Mouse (Mus musculus): Measurements from ENCODE around the gene Large1.
"Not testable (repeated sequence)": the region's sequence is repeated elsewhere in the genome, so short reads cannot be mapped to it uniquely, and the experiment has no call there.

The Large1 gene

GRCm38 (mm10) chr8:73295531-73295930 is 57.8 kb downstream of the Large1 start:
- DNase-seq (ENCODE audit: low spot score in 2 of 2) = no peak

- DNase-seq (ENCODE audit: low spot score in 2 of 2) = no peak
These were observed 59.7 kb downstream of the Large1 start for GRCm38 (mm10) chr8:73293655-73294054.

GRCm38 (mm10) chr8:73291630-73292029 is 61.7 kb downstream of the Large1 start:
- DNase-seq (ENCODE audit: low spot score in 2 of 2) = no peak

DNA sequence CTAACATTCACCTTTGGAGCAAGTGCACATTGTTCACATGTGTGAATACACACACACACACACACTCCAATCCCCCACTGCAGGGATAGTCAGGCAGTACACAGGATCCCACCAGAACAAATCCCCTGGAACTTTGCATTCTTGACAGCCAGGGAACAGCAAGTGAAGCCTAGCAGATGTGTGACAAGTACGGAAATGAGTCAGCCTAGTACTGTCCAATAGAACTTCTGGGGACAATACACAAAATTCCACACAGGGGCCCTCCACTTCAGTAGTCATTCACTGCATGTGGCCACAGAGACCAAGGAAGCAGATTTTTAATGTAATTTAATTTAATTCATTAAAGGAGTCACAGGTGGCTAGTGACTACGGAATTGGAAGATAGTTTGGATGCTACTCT is 62.7 kb downstream of the Large1 start:
- no peak for DNase-seq (ENCODE audit: low spot score in 2 of 2)

DNA sequence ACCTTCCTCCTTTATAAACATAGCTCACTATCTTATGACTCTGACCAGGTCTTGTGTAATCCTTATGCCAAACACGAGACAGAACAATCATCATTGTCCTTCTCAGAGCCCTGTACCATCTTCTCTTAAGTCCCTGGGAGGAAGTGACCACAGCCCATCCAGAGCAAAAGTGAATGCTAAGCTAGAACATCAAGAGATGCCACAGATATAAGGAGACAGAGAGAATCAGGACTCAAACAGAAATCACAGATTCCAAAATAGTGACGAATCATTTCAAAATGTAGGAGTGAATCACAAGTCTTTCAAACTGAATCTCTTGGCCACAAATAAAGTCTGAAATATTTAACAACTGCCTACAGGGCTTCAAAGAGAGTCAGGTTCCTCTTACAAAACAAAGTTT is 63.5 kb downstream of the Large1 start:
- no peak for DNase-seq (ENCODE audit: low spot score in 2 of 2)

DNA sequence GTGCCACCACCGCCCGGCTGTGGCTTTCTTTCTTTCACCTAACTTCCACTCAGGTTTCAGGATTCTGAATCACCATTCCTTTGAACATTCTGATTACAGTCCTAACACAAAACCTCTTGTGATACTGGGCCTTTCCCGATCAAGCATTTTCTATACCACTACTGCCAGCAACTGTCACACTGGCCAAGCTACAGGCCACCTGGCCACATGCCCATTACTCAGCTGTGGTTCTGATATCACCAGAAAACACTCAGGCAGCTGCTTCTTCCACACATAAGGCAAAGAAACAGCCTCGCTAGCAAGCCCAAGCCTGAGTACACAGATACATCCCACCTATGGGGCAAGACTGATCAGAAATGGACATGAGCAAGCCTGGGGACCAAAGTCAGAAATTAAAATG is 71.3 kb downstream of the Large1 start:
- no peak for DNase-seq (ENCODE audit: low spot score in 2 of 2)

GRCm38 (mm10) chr8:73276015-73276414 is 77.3 kb downstream of the Large1 start:
- no peak for DNase-seq (ENCODE audit: low spot score in 2 of 2)

GRCm38 (mm10) chr8:73275445-73275844 is 77.9 kb downstream of the Large1 start:
- not testable (repeated sequence) for DNase-seq (ENCODE audit: low spot score in 2 of 2)

- no peak for DNase-seq (ENCODE audit: low spot score in 2 of 2)
These were observed 80.2 kb downstream of the Large1 start for GRCm38 (mm10) chr8:73273150-73273549.

DNA sequence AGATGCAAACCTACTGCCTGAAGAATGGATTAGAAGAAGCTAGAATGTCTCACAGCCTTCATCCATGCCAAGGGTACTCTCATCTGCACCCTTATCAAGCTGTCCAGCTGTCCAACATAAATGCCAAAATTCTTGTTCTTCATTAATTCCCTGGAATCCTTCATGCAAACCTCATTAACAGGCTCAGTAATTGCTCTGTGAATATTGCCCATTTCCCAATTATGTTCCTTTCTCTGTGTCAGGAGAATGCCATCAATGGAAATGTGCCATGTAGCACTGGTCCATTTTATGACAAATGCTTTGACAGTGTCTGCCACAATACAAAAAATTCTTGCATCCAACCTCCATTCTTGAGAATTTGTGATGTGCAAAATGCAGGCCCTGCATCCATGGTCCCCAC is 82.3 kb downstream of the Large1 start:
- DNase-seq (ENCODE audit: low spot score in 2 of 2) = no peak

DNA sequence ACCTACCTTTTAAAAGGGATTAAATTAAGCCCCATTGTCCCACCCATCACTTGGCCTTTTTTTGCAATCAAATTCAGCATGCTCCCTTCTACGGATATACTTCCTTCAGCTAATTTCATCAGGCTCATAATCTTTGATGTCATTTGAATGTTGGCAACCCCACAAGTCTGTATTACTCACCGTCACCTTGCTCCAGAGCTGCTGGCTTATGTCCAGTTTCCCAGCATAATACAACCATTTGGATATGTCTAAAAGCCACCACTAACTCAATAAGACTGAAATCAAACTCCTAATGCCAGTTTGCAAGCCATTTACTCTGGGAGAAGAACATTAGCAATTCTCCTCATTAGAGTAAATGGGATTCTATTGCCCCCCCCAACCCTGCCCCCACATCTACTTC is 95.4 kb downstream of the Large1 start:
- DNase-seq (ENCODE audit: low spot score in 2 of 2) = no peak

GRCm38 (mm10) chr8:73244186-73244585 is 109.2 kb downstream of the Large1 start:
- DNase-seq (ENCODE audit: low spot score in 2 of 2) = no peak

DNA sequence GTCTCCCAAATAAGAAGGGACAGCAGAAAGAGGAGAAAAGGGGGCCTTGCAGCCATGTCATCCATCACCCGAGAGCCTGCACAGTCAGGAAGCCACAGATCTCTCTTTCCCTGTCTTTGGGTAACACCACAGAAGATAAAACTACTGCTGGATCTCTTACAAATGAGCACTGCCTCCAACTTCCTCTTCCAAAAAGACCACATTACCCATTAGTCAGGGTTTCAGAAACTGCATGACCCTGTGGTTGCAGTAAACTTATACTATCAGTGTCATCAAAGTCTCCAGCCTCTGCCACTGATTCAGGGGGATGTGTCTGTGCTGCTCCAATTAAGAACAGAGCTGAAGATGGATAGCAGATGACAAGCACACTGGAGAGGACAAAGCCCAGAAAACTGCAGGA is 111.3 kb downstream of the Large1 start:
- no peak for DNase-seq (ENCODE audit: low spot score in 2 of 2)

GRCm38 (mm10) chr8:73234209-73234608 is 119.1 kb downstream of the Large1 start:
- DNase-seq (ENCODE audit: low spot score in 2 of 2) = no peak

DNA sequence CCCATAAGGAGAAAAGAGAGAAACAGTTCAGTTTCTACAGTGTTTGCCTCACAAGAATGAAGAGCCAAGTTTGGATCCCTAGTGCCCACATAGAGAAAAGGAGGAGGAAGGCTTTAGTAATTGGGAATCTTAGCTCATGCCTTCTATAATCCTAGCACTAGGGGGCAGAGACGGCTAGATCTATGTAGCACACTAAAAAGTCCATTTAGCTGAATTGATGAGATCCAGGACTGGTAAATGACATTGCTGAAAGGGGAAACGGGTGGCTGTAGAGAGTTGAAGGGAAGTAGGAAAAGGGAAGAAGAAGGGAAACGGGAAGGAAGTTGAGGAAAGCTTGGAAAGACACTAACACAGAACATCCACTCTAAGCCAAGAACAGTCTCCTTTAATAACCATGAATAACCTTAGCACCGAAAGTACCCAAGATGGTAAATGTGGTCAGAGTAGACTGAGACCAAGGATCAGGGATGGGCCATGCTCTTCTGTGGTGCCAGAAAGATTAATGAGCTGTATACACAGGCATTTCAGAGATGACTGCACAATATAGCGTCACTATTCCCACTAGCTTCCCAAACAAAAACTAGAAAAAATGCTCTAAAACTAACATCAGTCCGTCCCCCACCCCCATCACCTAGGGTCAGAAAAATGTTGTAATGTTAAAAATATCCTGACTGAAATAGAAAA is 119.8 kb downstream of the Large1 start:
- DNase-seq (ENCODE audit: low spot score in 2 of 2) = no peak

DNA sequence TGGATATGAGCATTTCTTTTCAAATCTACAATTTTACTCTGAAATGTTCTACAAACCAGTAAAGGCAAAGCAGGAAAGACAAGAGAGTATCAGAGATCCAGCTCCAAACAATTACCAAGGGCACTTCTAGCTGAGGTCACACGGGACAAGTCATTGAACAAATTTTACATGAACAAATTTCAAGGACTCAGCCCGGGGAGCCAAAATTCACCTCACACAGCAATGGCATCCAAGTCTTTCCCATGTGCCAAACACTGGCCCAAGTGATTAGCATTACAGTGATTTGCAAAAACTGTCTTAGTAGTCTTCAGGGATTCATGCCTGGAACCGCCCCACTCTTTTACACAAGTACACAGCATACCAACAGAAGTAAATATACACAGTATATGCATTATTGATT is 126.5 kb downstream of the Large1 start:
- no peak for DNase-seq (ENCODE audit: low spot score in 2 of 2)

DNA sequence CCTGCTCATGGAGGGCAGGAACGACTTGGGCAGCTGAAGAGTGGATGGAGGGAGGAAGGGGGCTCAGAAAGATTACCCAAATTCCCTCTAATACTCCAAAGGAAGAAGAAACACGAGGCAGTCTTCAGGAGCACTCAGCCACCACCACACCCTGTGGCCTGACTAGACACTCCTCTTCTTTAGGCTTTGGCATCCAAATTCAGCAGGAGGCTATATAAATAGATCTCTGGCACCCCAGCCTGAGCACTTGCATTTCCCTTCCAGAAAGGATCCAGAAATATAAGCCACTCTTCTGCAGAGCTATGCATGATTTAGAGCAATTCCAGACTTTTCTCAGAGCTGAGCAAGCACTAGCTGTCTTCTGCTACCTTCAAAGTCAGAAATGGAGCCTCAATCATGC is 127.7 kb downstream of the Large1 start:
- no peak for DNase-seq (ENCODE audit: low spot score in 2 of 2)

GRCm38 (mm10) chr8:73219178-73219811 is 134.0 kb downstream of the Large1 start:
- DNase-seq (ENCODE audit: low spot score in 2 of 2) = no peak

DNA sequence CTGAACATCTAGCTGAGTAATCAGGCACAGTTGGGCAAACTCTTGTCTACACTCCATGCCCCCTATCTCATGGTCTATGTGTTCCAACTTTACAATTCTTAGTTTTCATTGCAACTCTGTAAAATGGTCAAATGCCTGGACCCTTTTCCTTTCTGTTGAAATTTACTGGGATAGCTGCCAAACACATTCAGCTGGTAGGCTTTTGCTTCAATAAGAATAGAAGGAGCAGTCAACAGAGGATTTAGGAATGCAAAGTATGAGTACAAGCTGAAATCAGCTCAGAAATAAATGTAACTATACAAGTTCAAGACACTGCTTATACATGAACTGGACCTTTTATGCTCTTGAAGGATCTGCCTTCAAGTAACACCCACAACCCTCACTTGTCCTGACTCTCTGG is 146.5 kb downstream of the Large1 start:
- DNase-seq (ENCODE audit: low spot score in 2 of 2) = no peak

DNA sequence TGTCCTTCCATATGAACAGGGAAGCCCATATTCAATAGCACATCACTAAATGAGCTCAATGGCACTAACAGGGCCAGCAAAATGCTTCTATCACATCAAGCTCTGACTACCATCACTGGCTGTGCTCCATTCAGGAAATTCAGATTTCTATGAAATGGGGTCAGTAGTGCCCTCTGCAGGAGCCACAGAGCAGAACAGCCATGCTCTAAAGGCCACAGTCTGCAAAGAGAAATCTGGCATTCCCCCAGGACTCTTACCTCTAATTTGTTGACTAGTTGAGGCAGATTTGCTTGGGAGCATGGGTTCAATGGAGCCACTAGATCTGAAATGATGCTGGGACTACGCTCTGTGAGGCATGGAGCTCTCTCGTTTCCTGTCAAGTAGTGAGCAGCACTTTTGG is 151.5 kb downstream of the Large1 start:
- DNase-seq (ENCODE audit: low spot score in 2 of 2) = no peak

DNA sequence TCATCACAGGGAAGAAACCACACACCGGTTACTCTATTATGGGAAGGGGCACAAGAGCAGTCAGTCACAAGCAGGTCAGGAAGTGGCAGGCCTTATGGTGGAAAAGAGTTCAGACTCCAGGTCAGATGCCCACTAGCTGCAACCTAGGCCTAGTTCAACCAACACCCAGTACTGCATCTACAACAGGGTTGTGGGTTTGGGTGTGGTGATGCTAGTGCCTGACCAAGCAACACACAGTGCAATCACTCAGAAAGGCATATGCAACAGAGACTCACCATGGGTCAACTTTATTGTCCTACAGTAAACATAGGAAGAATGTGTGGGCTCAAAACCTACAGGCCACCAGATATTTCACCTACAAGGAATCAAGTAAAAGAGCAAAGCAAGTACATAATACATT is 155.6 kb downstream of the Large1 start:
- DNase-seq (ENCODE audit: low spot score in 2 of 2) = no peak

DNA sequence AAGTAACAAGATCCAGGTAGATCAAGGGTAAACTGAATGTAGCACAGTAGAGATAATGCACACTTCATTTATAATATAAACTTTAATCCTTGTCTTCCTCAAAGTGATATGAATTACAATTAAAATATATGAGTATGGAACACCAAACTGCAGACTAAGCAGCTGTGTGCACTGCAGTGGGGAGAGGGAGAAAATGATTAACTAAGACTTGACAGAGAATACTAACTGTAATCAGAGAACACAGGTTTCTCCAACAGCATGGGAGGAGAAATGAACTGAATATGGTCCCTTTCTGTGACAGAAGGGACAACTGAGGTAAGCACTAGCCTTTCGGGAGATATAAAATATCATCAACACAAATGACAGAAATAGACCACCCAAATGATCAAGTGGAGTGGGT is 164.7 kb downstream of the Large1 start:
- DNase-seq (ENCODE audit: low spot score in 2 of 2) = no peak

GRCm38 (mm10) chr8:73187381-73187780 is 166.0 kb downstream of the Large1 start:
- DNase-seq (ENCODE audit: low spot score in 2 of 2) = no peak

DNA sequence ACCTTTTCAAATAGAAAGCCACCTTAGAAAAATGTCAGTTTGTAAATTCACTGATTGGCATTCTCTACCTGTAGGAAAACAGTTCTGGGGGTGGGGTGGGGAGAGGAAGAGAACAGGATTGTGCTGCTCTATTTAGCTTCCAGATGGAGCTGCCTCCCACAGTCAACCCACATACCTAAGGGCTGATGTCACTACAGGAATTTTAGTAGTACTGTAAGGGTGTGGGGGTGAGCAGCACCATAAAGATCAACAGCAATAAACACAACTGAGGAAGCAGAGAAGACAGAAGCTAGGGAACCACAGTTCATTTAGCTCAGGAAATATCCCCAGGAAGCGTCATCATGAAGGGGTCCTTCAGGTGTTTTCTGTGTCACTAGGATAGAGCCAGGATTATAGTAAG is 174.9 kb downstream of the Large1 start:
- no peak for DNase-seq (ENCODE audit: low spot score in 2 of 2)
